Mouse (Mus musculus): Measurements from ENCODE around the gene Upb1. TPM values are rescaled to one million over a fixed set of nuclear protein-coding genes. Genes with fewer than 3 reads are reported as not detected.
"Not testable (repeated sequence)": the region's sequence is repeated elsewhere in the genome, so short reads cannot be mapped to it uniquely, and the experiment has no call there.

The Upb1 gene
- polyA plus RNA-seq (2012; ENCODE audit: insufficient read depth, insufficient read length, missing spikeins), result 2.1 TPM in 1 of 2 replicates, not detected in the other

- H3K4me1 ChIP-seq (ENCODE audit: control insufficient read depth, insufficient read depth, insufficient read length, low read length), result 0 out of 2 replicates have a peak, but pooled peaks cover 3% of the 10 kb centered on the region
- no peak within 1 kb of the TSS for H3K4me3 ChIP-seq (ENCODE audit: insufficient read depth, low read depth, low read length)
- H3K27ac ChIP-seq (replicated peaks; ENCODE audit: low read depth, low read length), result no peak within 1 kb of the TSS
These were observed at the start of gene Upb1 for GRCm38 (mm10) chr10:75400958-75401357. Gene Upb1, plus strand, starts transcription at chr10:75401115.

- Histone ChIP-seq H3K27ac (replicated peaks; ENCODE audit: low read depth, low read length) (peak overlapping the region; percentile 60), H3K4me1 (ENCODE audit: control insufficient read depth, insufficient read depth, insufficient read length, low read length) (peaks cover 28% of the 10 kb centered on the region)
These were observed 48.4 kb upstream of the Upb1 start for GRCm38 (mm10) chr10:75352541-75352940.

GRCm38 (mm10) chr10:75353838-75354241 lies 47.1 kb upstream of the Upb1 start:
- H3K27ac ChIP-seq (replicated peaks; ENCODE audit: low read depth, low read length), result peak overlapping the region; percentile 79
- H3K4me1 ChIP-seq (ENCODE audit: control insufficient read depth, insufficient read depth, insufficient read length, low read length), result peaks cover 28% of the 10 kb centered on the region
- H3K4me3 ChIP-seq (ENCODE audit: insufficient read depth, low read depth, low read length), result not testable (repeated sequence)

More at GRCm38 (mm10) chr10:75352541-75352940, 48.4 kb upstream of the Upb1 start:
- no peak overlapping the region for H3K4me3 ChIP-seq (ENCODE audit: insufficient read depth, low read depth, low read length)

- Histone ChIP-seq H3K27ac (replicated peaks; ENCODE audit: low read depth, low read length) (no peak overlapping the region), H3K4me3 (ENCODE audit: insufficient read depth, low read depth, low read length) (no peak overlapping the region), H3K4me1 (ENCODE audit: control insufficient read depth, insufficient read depth, insufficient read length, low read length) (peaks cover 24% of the 10 kb centered on the region)
These were observed 45.6 kb upstream of the Upb1 start for GRCm38 (mm10) chr10:75355341-75355740.

- not testable (repeated sequence) for H3K4me1 ChIP-seq (ENCODE audit: control insufficient read depth, insufficient read depth, insufficient read length, low read length); H3K4me3 ChIP-seq (ENCODE audit: insufficient read depth, low read depth, low read length)
- peak overlapping the region; percentile 32 for H3K27ac ChIP-seq (replicated peaks; ENCODE audit: low read depth, low read length)
These were observed 36.7 kb upstream of the Upb1 start for GRCm38 (mm10) chr10:75364214-75364690.

GRCm38 (mm10) chr10:75364796-75365195 lies 36.1 kb upstream of the Upb1 start:
- H3K27ac ChIP-seq (replicated peaks; ENCODE audit: low read depth, low read length), result peak overlapping the region; percentile 29
- H3K4me1 ChIP-seq (ENCODE audit: control insufficient read depth, insufficient read depth, insufficient read length, low read length), result peaks cover 7% of the 10 kb centered on the region; the same call in 1 of the 2 replicates
- H3K4me3 ChIP-seq (ENCODE audit: insufficient read depth, low read depth, low read length), result no peak overlapping the region

GRCm38 (mm10) chr10:75365231-75365633 lies 35.7 kb upstream of the Upb1 start:
- H3K27ac ChIP-seq (replicated peaks; ENCODE audit: low read depth, low read length), result no peak overlapping the region
- H3K4me3 ChIP-seq (ENCODE audit: insufficient read depth, low read depth, low read length), result no peak overlapping the region
- H3K4me1 ChIP-seq (ENCODE audit: control insufficient read depth, insufficient read depth, insufficient read length, low read length), result peaks cover 7% of the 10 kb centered on the region; the same call in 1 of the 2 replicates

GRCm38 (mm10) chr10:75373655-75374351 lies 27.1 kb upstream of the Upb1 start:
- H3K4me1 ChIP-seq (ENCODE audit: control insufficient read depth, insufficient read depth, insufficient read length, low read length), result not testable (repeated sequence)
- Histone ChIP-seq H3K4me3 (ENCODE audit: insufficient read depth, low read depth, low read length) (0 out of 2 replicates have a peak overlapping the region, but pooled peaks have one; percentile 7), H3K27ac (replicated peaks; ENCODE audit: low read depth, low read length) (peak overlapping the region; percentile 82)

GRCm38 (mm10) chr10:75378688-75379087 lies 22.2 kb upstream of the Upb1 start:
- H3K4me1 ChIP-seq (ENCODE audit: control insufficient read depth, insufficient read depth, insufficient read length, low read length), result peaks cover 4% of the 10 kb centered on the region; the same call in 1 of the 2 replicates
- no peak overlapping the region for H3K27ac ChIP-seq (replicated peaks; ENCODE audit: low read depth, low read length)
- H3K4me3 ChIP-seq (ENCODE audit: insufficient read depth, low read depth, low read length), result no peak overlapping the region

GRCm38 (mm10) chr10:75390156-75390555 lies 10.8 kb upstream of the Upb1 start:
- Histone ChIP-seq H3K4me3 (ENCODE audit: insufficient read depth, low read depth, low read length) (no peak overlapping the region), H3K4me1 (ENCODE audit: control insufficient read depth, insufficient read depth, insufficient read length, low read length) (no peaks in the 10 kb centered on the region), H3K27ac (replicated peaks; ENCODE audit: low read depth, low read length) (no peak overlapping the region)

- Histone ChIP-seq H3K27ac (replicated peaks; ENCODE audit: low read depth, low read length) (no peak overlapping the region), H3K4me1 (ENCODE audit: control insufficient read depth, insufficient read depth, insufficient read length, low read length) (no peaks in the 10 kb centered on the region), H3K4me3 (ENCODE audit: insufficient read depth, low read depth, low read length) (no peak overlapping the region)
These were observed 10.1 kb upstream of the Upb1 start for GRCm38 (mm10) chr10:75390832-75391231.

- Histone ChIP-seq H3K4me1 (ENCODE audit: control insufficient read depth, insufficient read depth, insufficient read length, low read length) (0 out of 2 replicates have a peak, but pooled peaks cover 3% of the 10 kb centered on the region), H3K4me3 (ENCODE audit: insufficient read depth, low read depth, low read length) (no peak overlapping the region), H3K27ac (replicated peaks; ENCODE audit: low read depth, low read length) (no peak overlapping the region)
These were observed 6.1 kb upstream of the Upb1 start for GRCm38 (mm10) chr10:75394796-75395195.

- H3K4me1 ChIP-seq (ENCODE audit: control insufficient read depth, insufficient read depth, insufficient read length, low read length), result 0 out of 2 replicates have a peak, but pooled peaks cover 3% of the 10 kb centered on the region
- H3K4me3 ChIP-seq (ENCODE audit: insufficient read depth, low read depth, low read length), result peak overlapping the region; percentile 26; the same call in 1 of the 2 replicates
- peak overlapping the region; percentile 78 for H3K27ac ChIP-seq (replicated peaks; ENCODE audit: low read depth, low read length)
These were observed 3.9 kb upstream of the Upb1 start for GRCm38 (mm10) chr10:75396966-75397365.

GRCm38 (mm10) chr10:75405916-75406315 lies 5.0 kb downstream of the Upb1 start:
- no peaks in the 10 kb centered on the region for H3K4me1 ChIP-seq (ENCODE audit: control insufficient read depth, insufficient read depth, insufficient read length, low read length)
- H3K4me3 ChIP-seq (ENCODE audit: insufficient read depth, low read depth, low read length), result no peak overlapping the region
- H3K27ac ChIP-seq (replicated peaks; ENCODE audit: low read depth, low read length), result no peak overlapping the region

GRCm38 (mm10) chr10:75406755-75407154 lies 5.8 kb downstream of the Upb1 start:
- Histone ChIP-seq H3K4me3 (ENCODE audit: insufficient read depth, low read depth, low read length) (no peak overlapping the region), H3K4me1 (ENCODE audit: control insufficient read depth, insufficient read depth, insufficient read length, low read length) (no peaks in the 10 kb centered on the region), H3K27ac (replicated peaks; ENCODE audit: low read depth, low read length) (no peak overlapping the region)

- H3K27ac ChIP-seq (replicated peaks; ENCODE audit: low read depth, low read length), result no peak overlapping the region
- H3K4me3 ChIP-seq (ENCODE audit: insufficient read depth, low read depth, low read length), result no peak overlapping the region
- H3K4me1 ChIP-seq (ENCODE audit: control insufficient read depth, insufficient read depth, insufficient read length, low read length), result no peaks in the 10 kb centered on the region
These were observed 6.8 kb downstream of the Upb1 start for GRCm38 (mm10) chr10:75407741-75408140.
